Mouse (Mus musculus): ENCODE measurements around the gene Fam207a. TPM values are rescaled to one million over a fixed set of nuclear protein-coding genes. Genes with fewer than 3 reads are reported as not detected.

The Fam207a gene
- 10.4 and 10.7 TPM in 2 replicates for polyA plus RNA-seq (2012; rRNA removed)

- H3K36me3 ChIP-seq (ENCODE audit: control insufficient read depth, insufficient read depth, low read length): no peaks in the 10 kb centered on the region; the same call in 1 of the 2 replicates
- H3K4me1 ChIP-seq (ENCODE audit: control insufficient read depth, insufficient read depth, low read length): peaks cover 22% of the 10 kb centered on the region
- H3K4me3 ChIP-seq (ENCODE audit: control insufficient read depth, low read depth, low read length): peak within 1 kb of the TSS; percentile 92
- TF ChIP-seq POLR2A (IDR thresholded peaks at IDR 0.05; ENCODE audit: control insufficient read depth, low read depth, low read length): peak; percentile 87
- TF ChIP-seq CTCF (IDR thresholded peaks at IDR 0.05; ENCODE audit: control insufficient read depth, insufficient read depth, insufficient replicate concordance, low read depth, low read length): no peak
- H3K27ac ChIP-seq (ENCODE audit: control insufficient read depth, insufficient read depth, low read depth, low read length): peak within 1 kb of the TSS; percentile 86
- no peaks in the 10 kb centered on the region for H3K27me3 ChIP-seq (ENCODE audit: control insufficient read depth, insufficient read depth, low read length)
Measured at GRCm38 (mm10) chr10:77515385-77516348, at the start of gene Fam207a. Gene Fam207a, minus strand, starts transcription at chr10:77515785.

- Histone ChIP-seq H3K4me3 (ENCODE audit: control insufficient read depth, low read depth, low read length) (no peak overlapping the region), H3K27me3 (ENCODE audit: control insufficient read depth, insufficient read depth, low read length) (no peaks in the 10 kb centered on the region), H3K36me3 (ENCODE audit: control insufficient read depth, insufficient read depth, low read length) (no peaks in the 10 kb centered on the region), H3K4me1 (ENCODE audit: control insufficient read depth, insufficient read depth, low read length) (peaks cover 6% of the 10 kb centered on the region), H3K27ac (ENCODE audit: control insufficient read depth, insufficient read depth, low read depth, low read length) (no peak overlapping the region)
- TF ChIP-seq POLR2A (IDR thresholded peaks at IDR 0.05; ENCODE audit: control insufficient read depth, low read depth, low read length) (no peak), CTCF (IDR thresholded peaks at IDR 0.05; ENCODE audit: control insufficient read depth, insufficient read depth, insufficient replicate concordance, low read depth, low read length) (no peak)
Measured at GRCm38 (mm10) chr10:77565005-77565404, 49.4 kb upstream of the Fam207a start.

- Histone ChIP-seq H3K4me1 (ENCODE audit: control insufficient read depth, insufficient read depth, low read length) (no peaks in the 10 kb centered on the region), H3K27me3 (ENCODE audit: control insufficient read depth, insufficient read depth, low read length) (no peaks in the 10 kb centered on the region)
- no peak for TF ChIP-seq CTCF (IDR thresholded peaks at IDR 0.05; ENCODE audit: control insufficient read depth, insufficient read depth, insufficient replicate concordance, low read depth, low read length)
- TF ChIP-seq POLR2A (IDR thresholded peaks at IDR 0.05; ENCODE audit: control insufficient read depth, low read depth, low read length): no peak
Measured at GRCm38 (mm10) chr10:77561508-77561907, 45.9 kb upstream of the Fam207a start.

GRCm38 (mm10) chr10:77560830-77561229 is 45.2 kb upstream of the Fam207a start:
- no peaks in the 10 kb centered on the region for H3K36me3 ChIP-seq (ENCODE audit: control insufficient read depth, insufficient read depth, low read length)
- H3K4me1 ChIP-seq (ENCODE audit: control insufficient read depth, insufficient read depth, low read length): no peaks in the 10 kb centered on the region
- no peaks in the 10 kb centered on the region for H3K27me3 ChIP-seq (ENCODE audit: control insufficient read depth, insufficient read depth, low read length)
- no peak overlapping the region for H3K4me3 ChIP-seq (ENCODE audit: control insufficient read depth, low read depth, low read length)
- no peak overlapping the region for H3K27ac ChIP-seq (ENCODE audit: control insufficient read depth, insufficient read depth, low read depth, low read length)
- TF ChIP-seq CTCF (IDR thresholded peaks at IDR 0.05; ENCODE audit: control insufficient read depth, insufficient read depth, insufficient replicate concordance, low read depth, low read length) (no peak), POLR2A (IDR thresholded peaks at IDR 0.05; ENCODE audit: control insufficient read depth, low read depth, low read length) (no peak)

More at GRCm38 (mm10) chr10:77561508-77561907, 45.9 kb upstream of the Fam207a start:
- Histone ChIP-seq H3K4me3 (ENCODE audit: control insufficient read depth, low read depth, low read length) (peak overlapping the region; percentile 9; the same call in 1 of the 2 replicates), H3K27ac (ENCODE audit: control insufficient read depth, insufficient read depth, low read depth, low read length) (no peak overlapping the region), H3K36me3 (ENCODE audit: control insufficient read depth, insufficient read depth, low read length) (no peaks in the 10 kb centered on the region)

GRCm38 (mm10) chr10:77560090-77560489 is 44.5 kb upstream of the Fam207a start:
- H3K27ac ChIP-seq (ENCODE audit: control insufficient read depth, insufficient read depth, low read depth, low read length): no peak overlapping the region
- TF ChIP-seq CTCF (IDR thresholded peaks at IDR 0.05; ENCODE audit: control insufficient read depth, insufficient read depth, insufficient replicate concordance, low read depth, low read length) (no peak), POLR2A (IDR thresholded peaks at IDR 0.05; ENCODE audit: control insufficient read depth, low read depth, low read length) (no peak)
- no peaks in the 10 kb centered on the region for H3K4me1 ChIP-seq (ENCODE audit: control insufficient read depth, insufficient read depth, low read length)

GRCm38 (mm10) chr10:77557641-77558040 is 42.1 kb upstream of the Fam207a start:
- Histone ChIP-seq H3K27ac (ENCODE audit: control insufficient read depth, insufficient read depth, low read depth, low read length) (no peak overlapping the region), H3K27me3 (ENCODE audit: control insufficient read depth, insufficient read depth, low read length) (no peaks in the 10 kb centered on the region), H3K4me1 (ENCODE audit: control insufficient read depth, insufficient read depth, low read length) (no peaks in the 10 kb centered on the region), H3K4me3 (ENCODE audit: control insufficient read depth, low read depth, low read length) (no peak overlapping the region), H3K36me3 (ENCODE audit: control insufficient read depth, insufficient read depth, low read length) (no peaks in the 10 kb centered on the region)
- TF ChIP-seq POLR2A (IDR thresholded peaks at IDR 0.05; ENCODE audit: control insufficient read depth, low read depth, low read length) (no peak), CTCF (IDR thresholded peaks at IDR 0.05; ENCODE audit: control insufficient read depth, insufficient read depth, insufficient replicate concordance, low read depth, low read length) (no peak; the same call in 1 of the 2 replicates)

More at GRCm38 (mm10) chr10:77560090-77560489, 44.5 kb upstream of the Fam207a start:
- Histone ChIP-seq H3K36me3 (ENCODE audit: control insufficient read depth, insufficient read depth, low read length) (no peaks in the 10 kb centered on the region), H3K27me3 (ENCODE audit: control insufficient read depth, insufficient read depth, low read length) (no peaks in the 10 kb centered on the region), H3K4me3 (ENCODE audit: control insufficient read depth, low read depth, low read length) (no peak overlapping the region)

- H3K36me3 ChIP-seq (ENCODE audit: control insufficient read depth, insufficient read depth, low read length): no peaks in the 10 kb centered on the region
- no peak overlapping the region for H3K4me3 ChIP-seq (ENCODE audit: control insufficient read depth, low read depth, low read length)
- H3K27ac ChIP-seq (ENCODE audit: control insufficient read depth, insufficient read depth, low read depth, low read length): no peak overlapping the region
- H3K27me3 ChIP-seq (ENCODE audit: control insufficient read depth, insufficient read depth, low read length): no peaks in the 10 kb centered on the region
- no peak for TF ChIP-seq CTCF (IDR thresholded peaks at IDR 0.05; ENCODE audit: control insufficient read depth, insufficient read depth, insufficient replicate concordance, low read depth, low read length)
- TF ChIP-seq POLR2A (IDR thresholded peaks at IDR 0.05; ENCODE audit: control insufficient read depth, low read depth, low read length): no peak
- H3K4me1 ChIP-seq (ENCODE audit: control insufficient read depth, insufficient read depth, low read length): no peaks in the 10 kb centered on the region
Measured at GRCm38 (mm10) chr10:77556631-77557030, 41.0 kb upstream of the Fam207a start.
